Mouse (Mus musculus): ENCODE data around the gene Arfgef2.

GRCm38 (mm10) chr2:166779956-166780355 lies 25.4 kb upstream of the Arfgef2 start:
- TF ChIP-seq CTCF (conservative IDR thresholded peaks at IDR 0.05; ENCODE audit: low read length) (no peak), POU5F1 (IDR thresholded peaks at IDR 0.05; ENCODE audit: borderline replicate concordance, low read length) (no peak), NANOG (IDR thresholded peaks at IDR 0.05; ENCODE audit: borderline replicate concordance, low read length) (no peak)

All from E14TG2a.4 (cell line).